Mouse (Mus musculus): ENCODE measurements around the gene Slc38a2.

DNA sequence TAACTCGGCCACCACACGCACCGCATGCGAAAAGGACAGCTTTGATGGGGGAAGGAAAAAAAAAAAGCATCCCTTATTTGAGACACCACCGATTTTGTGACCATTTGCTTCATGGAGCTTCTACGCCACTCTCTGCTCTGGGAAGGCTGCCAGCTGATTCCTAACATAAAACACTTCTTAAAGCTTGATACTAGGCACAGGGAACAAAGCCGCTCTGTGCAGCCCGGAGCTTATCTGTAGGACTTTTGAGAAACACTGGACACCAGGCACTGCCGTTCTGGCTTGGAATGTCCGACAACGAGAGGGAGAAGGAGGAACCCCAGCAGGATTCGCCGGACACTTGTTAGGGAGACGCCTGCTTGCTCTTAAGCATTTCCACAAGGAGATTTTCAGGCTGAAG, 5.8 kb downstream of the Slc38a2 start:
- TF ChIP-seq GATA1 (IDR thresholded peaks at IDR 0.05; ENCODE audit: borderline replicate concordance, low read length) (no peak), FLI1 (IDR thresholded peaks at IDR 0.05; ENCODE audit: low read length) (no peak)
